Mouse (Mus musculus) liver, embryonic 14.5 days (tissue): Measurements from ENCODE around the gene Gng8.

Experiments
- CTCF ChIP-seq: IDR thresholded peaks from 2 replicates; pipeline ENCODE4 v1.5.1; 2016; ENCODE audit warnings: antibody characterized with exemption, low read depth, control low read depth
- EP300 ChIP-seq: IDR thresholded peaks from 2 replicates; pipeline ENCODE4 v1.6.1; 2016; ENCODE audit warnings: antibody characterized with exemption, low read depth

- TF ChIP-seq CTCF (no peak), EP300 (no peak)
Observed at GRCm38 (mm10) chr7:16869497-16869896, 22.1 kb upstream of the Gng8 start.
